Mouse (Mus musculus): Measurements from ENCODE around the gene Cpeb3.

GRCm38 (mm10) chr19:37225197-37225862 is 16.9 kb upstream of the Cpeb3 start:
- TF ChIP-seq MAFK (IDR thresholded peaks at IDR 0.05; ENCODE audit: insufficient read depth, low read depth, low read length) (no peak), HCFC1 (IDR thresholded peaks at IDR 0.05; ENCODE audit: borderline replicate concordance, insufficient read depth, low read length) (no peak)

Data from ES-E14 (cell line).